Mouse (Mus musculus) cerebellum, adult 2 months (tissue): Measurements from ENCODE around the gene Serinc5. TPM values are rescaled to one million over a fixed set of nuclear protein-coding genes. Genes with fewer than 3 reads are reported as not detected.

ENCODE experiments used
- DNase-seq, 2 experiments: peaks; one replicate each; pipeline ENCODE4 v3.0.0; 2021
- H3K27ac ChIP-seq: fragments of 200-500 bp; 2 replicates; pipeline ENCODE4 v1.5.1; 2012; ENCODE audit warnings: low read length, control low read depth, inconsistent platforms; ENCODE audit not compliant: insufficient read depth
- H3K27me3 ChIP-seq: fragments of 200-500 bp; 2 replicates; pipeline ENCODE4 v1.6.1; 2012; ENCODE audit warnings: inconsistent platforms, mild to moderate bottlenecking, low read length, moderate library complexity; ENCODE audit not compliant: control insufficient read depth, insufficient read depth
- H3K4me1 ChIP-seq: fragments of 200-500 bp; 2 replicates; pipeline ENCODE4 v1.6.1; 2011; ENCODE audit warnings: low read length; ENCODE audit not compliant: control insufficient read depth, insufficient read depth
- H3K4me3 ChIP-seq: fragments of 200-500 bp; replicated peaks from 2 replicates; pipeline ENCODE3; 2011; ENCODE audit warnings: mild to moderate bottlenecking, low read depth, low read length, control low read depth; ENCODE audit not compliant: insufficient read depth
- CTCF ChIP-seq: fragments of 200-500 bp; IDR thresholded peaks from 2 replicates; pipeline ENCODE4 v1.5.1; 2011; ENCODE audit warnings: low read depth, mild to moderate bottlenecking, control low read depth, low read length, moderate library complexity, borderline replicate concordance; ENCODE audit not compliant: insufficient read depth
- POLR2A ChIP-seq: fragments of 200-500 bp; IDR thresholded peaks from 2 replicates; pipeline ENCODE4 v1.6.1; 2011; ENCODE audit warnings: low read length, control low read depth, borderline replicate concordance; ENCODE audit not compliant: insufficient read depth
- WGBS: fragments of 180-500 bp; shearing (Covaris S2); methylation state at CpG from one replicate; pipeline ENCODE4 v1.1.7; 2018; 5-methylcytosine and 5-hydroxymethylcytosine counted together
- polyA plus RNA-seq: library from polyadenylated mRNA; depleted of rRNA; stranded (reverse); fragments of >200 nt; gene quantifications from 2 replicates; pipeline ENCODE4 v1.2.3, GENCODE M21; 2012

Serinc5 gene
- polyA plus RNA-seq, 1 experiment: 50.7 TPM

DNA sequence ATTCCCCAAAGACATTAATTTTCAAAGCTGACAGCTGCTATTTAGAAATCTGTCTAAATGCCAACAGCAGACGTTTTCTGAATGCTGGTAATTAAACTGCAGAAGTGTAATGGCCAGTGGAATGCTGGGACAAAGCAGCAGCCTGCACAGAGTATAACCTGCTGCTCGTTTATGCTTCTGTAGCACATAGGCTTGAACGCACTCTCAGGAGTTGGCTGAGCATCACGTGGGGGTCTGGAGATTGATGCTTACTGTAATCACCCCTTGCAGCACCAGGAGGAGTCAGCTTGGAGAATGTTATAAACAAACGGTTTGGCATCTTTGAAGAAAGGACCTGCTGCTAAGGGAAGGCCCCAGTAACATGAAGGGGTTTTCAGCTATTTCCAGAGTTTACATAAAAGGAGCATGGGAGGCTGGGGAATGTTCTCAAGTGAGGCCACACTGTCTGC, 85.6 kb downstream of the Serinc5 start:
- DNase-seq: no peak
- WGBS: 13% methylated on average over 5 of the region's 5 CpGs
- TF ChIP-seq POLR2A (no peak), CTCF (no peak)
- Histone ChIP-seq H3K27me3 (no peaks in the 10 kb centered on the region), H3K4me1 (no peaks in the 10 kb centered on the region), H3K4me3 (no peak overlapping the region), H3K27ac (no peak overlapping the region)

DNA sequence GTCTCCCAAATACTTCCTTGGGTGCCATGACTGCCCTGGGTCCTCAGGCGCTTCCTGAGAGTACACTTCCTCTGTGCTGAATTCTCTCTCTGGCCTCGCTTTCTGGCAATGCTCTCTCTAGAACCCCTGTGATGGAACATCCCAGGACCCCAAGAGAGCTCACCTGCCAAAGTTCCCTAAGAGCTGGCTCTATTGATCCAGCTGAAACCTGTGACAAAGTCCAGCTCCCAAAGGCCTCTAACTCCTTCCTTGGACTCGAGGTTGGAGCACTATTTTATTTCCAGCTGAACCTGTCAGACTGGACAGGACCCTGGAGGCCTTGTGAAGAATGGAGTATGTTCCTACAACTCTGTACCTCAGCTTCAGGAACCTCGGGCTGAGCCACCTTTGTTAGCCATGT, 86.2 kb downstream of the Serinc5 start:
- Histone ChIP-seq H3K27me3 (no peaks in the 10 kb centered on the region), H3K27ac (no peak overlapping the region), H3K4me1 (no peaks in the 10 kb centered on the region), H3K4me3 (no peak overlapping the region)
- no peak for DNase-seq
- WGBS: 80% methylated on average over 4 of the region's 4 CpGs
- TF ChIP-seq CTCF (no peak), POLR2A (no peak)

DNA sequence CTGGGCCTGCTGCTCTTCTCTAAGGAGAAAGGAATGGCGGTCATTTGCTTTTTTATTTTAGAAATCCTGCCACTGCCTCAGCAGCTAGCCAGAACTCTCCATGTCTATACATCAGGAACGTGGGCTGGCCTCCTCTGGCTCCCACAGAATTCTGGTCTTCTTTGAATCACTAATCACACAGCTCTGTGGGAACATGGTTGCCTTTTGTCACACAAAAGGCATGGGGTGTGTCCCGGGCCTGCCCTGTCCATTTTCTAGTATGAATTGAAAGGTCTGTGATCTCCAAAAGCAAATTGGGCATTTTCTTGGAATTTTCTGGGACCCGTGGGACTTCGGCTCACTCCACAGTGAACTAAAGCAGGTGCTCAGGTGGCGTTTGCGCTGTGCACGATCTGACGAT, 87.9 kb downstream of the Serinc5 start:
- no peak for TF ChIP-seq CTCF
- TF ChIP-seq POLR2A: no peak
- Histone ChIP-seq H3K27me3 (no peaks in the 10 kb centered on the region), H3K4me1 (no peaks in the 10 kb centered on the region), H3K4me3 (no peak overlapping the region), H3K27ac (no peak overlapping the region)
- DNase-seq: no peak
- WGBS: 79% methylated on average over 9 of the region's 9 CpGs

DNA sequence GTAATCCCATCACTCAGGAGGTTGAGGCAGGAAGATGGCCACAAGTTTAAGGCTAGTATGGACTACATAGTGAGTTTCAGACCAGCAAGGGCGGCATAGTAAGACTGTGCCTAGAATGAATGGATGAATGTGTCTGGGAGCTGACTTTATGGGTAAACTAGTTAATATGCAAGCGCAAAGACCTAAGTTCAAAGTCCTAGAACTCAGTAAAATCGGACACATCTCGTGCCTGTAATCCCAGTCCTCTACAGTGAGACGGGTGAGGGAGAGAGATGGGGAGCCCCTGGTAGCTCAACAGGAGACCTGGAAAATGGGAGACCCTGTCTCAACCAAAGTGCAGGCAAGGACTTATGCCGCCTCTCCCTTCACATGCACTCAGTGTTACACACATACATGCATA, 88.5 kb downstream of the Serinc5 start:
- Histone ChIP-seq H3K27me3 (no peaks in the 10 kb centered on the region), H3K4me3 (no peak overlapping the region), H3K4me1 (no peaks in the 10 kb centered on the region), H3K27ac (no peak overlapping the region)
- no peak for TF ChIP-seq CTCF
- no peak for TF ChIP-seq POLR2A
- 97% methylated on average over 6 of the region's 6 CpGs for WGBS
- DNase-seq: no peak

DNA sequence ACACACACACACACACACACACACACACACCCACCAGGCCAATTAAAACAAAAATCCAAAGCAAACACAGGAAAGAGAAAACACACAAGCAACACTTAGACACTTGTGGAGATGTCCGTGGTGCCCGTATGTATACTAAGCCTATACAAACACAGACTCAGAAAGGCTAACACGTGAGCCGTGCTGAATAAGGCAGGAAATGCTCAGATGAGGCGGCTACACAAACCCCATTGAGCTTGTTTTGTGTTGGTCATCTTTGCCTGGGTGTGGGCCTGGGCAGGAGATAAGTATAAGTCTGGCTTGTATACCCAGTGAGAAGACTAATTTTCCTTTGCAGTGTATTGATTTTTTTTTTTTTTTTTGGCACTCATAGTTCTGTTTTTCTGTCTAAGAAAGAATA, 91.1 kb downstream of the Serinc5 start:
- Histone ChIP-seq H3K27ac (no peak overlapping the region), H3K4me3 (no peak overlapping the region), H3K27me3 (no peaks in the 10 kb centered on the region), H3K4me1 (no peaks in the 10 kb centered on the region)
- DNase-seq: no peak
- WGBS: 93% methylated on average over 5 of the region's 5 CpGs
- TF ChIP-seq POLR2A (no peak), CTCF (no peak)

DNA sequence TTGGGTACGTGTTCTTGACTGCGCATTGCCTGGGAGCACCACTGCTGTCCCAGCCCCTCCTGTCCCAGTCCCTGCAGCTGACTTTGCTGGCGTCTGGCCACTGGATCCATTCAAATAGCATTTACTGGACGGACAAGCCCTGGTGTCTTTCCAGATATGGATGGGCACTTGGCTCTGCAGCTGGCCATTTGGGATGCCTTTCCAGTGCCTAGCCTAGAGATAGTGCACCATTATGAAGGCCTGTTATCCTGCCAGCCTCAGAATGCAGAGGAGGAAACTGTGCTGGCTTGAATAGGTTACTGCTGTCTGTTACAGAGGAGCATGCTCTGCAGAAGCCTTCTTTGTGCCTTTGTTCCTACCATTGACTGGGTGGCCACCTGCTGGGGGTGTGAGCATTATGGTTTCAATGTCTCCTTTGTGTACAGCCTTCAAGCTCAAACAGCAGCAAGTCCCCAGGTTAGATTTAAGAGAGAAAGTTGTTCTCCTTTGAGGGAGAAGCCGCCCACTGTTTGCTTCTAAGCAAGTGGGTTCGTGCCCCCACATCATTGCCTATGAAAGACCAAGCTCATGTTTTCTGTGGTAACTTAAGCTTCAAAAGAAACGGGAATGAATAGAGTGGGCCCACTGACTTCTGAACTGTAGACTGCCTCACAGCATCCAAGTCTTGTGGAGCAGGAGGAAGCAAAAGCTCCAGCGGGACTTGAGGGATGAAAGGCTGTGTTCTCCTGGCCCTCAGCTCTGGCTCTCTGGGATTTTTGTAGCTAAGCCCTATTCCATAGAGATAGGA, 92.5 kb downstream of the Serinc5 start:
- DNase-seq: peak; percentile 40 to 60

DNA sequence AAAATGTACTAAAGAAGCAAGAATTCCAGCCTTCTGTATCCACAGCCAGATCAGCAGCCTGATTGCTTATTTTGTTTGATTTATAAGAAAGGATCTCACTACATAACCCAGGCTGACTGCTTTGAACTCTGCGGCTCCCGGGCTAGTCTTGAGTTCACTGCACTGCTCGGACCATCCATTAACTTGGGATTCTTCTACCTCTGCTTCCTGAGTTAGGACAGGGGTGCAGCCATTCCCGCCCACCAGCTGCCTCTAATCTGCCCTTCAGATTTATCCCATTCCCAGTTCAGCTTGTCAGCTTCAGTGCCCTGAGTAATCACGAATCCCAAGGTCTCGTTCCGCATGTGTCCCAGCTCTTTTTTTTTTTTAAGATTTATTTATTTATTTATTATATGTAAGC, 93.3 kb downstream of the Serinc5 start:
- H3K27me3 ChIP-seq: no peaks in the 10 kb centered on the region
- no peak overlapping the region for H3K4me3 ChIP-seq
- H3K27ac ChIP-seq: no peak overlapping the region
- no peak for DNase-seq
- no peak for TF ChIP-seq POLR2A
- TF ChIP-seq CTCF: no peak
- H3K4me1 ChIP-seq: no peaks in the 10 kb centered on the region
- 79% methylated on average over 7 of the region's 7 CpGs for WGBS

More for the DNA sequence above, 92.5 kb downstream of the Serinc5 start:
- Histone ChIP-seq H3K27ac (no peak overlapping the region), H3K27me3 (no peaks in the 10 kb centered on the region), H3K4me3 (no peak overlapping the region), H3K4me1 (no peaks in the 10 kb centered on the region)
- TF ChIP-seq CTCF (no peak), POLR2A (no peak)
- WGBS: 57% methylated on average over 8 of the region's 8 CpGs

DNA sequence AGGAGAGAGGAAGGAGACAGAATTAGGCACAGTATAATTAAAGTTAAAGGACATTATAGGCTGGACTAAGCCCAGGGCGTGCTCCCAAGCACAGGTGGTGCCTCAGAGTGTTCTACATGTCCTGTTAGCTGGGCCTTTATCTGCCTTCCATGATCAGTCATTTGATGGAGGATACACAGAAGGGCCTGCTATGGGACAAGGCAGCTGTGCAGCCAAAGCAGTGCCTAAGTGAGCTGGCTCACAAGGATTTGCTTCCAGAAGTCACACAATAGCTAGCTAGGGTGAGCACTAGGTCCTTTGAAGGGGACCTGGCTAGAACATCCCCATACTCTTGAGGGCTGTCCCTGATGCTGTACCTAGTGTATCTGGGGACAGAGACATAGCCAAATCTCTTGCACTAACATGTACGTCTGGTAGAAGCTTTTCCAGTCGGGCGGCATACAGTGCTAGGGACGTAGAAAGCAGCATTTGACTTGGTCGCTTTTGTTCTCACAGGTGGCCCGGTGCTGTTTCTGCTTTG, 94.2 kb downstream of the Serinc5 start:
- TF ChIP-seq CTCF (no peak), POLR2A (no peak)
- no peaks in the 10 kb centered on the region for H3K4me1 ChIP-seq
- H3K4me3 ChIP-seq: no peak overlapping the region
- DNase-seq: no peak
- 97% methylated on average over 7 of the region's 7 CpGs for WGBS
- no peak overlapping the region for H3K27ac ChIP-seq
- H3K27me3 ChIP-seq: no peaks in the 10 kb centered on the region
